Mouse (Mus musculus) cerebellum, adult 9-11 months (tissue): ENCODE data around the gene Rara.

ENCODE experiments used
- DNase-seq: peaks from one replicate; pipeline ENCODE4 v3.0.0; 2022

Gene Rara

GRCm38 (mm10) chr11:98954373-98954772 lies 26.8 kb downstream of the Rara start:
- DNase-seq, result peak; percentile 60

- DNase-seq, result peak; percentile 63
These were observed 27.4 kb downstream of the Rara start for GRCm38 (mm10) chr11:98954801-98955706.

GRCm38 (mm10) chr11:98955707-98956235 lies 28.2 kb downstream of the Rara start:
- DNase-seq, result peak; percentile 59

GRCm38 (mm10) chr11:98956340-98956739 lies 28.7 kb downstream of the Rara start:
- no peak for DNase-seq

- peak; percentile 67 for DNase-seq
These were observed 32.1 kb downstream of the Rara start for GRCm38 (mm10) chr11:98959437-98960312.

GRCm38 (mm10) chr11:98960313-98960906 lies 32.8 kb downstream of the Rara start:
- DNase-seq, result peak; percentile 53

- peak; percentile 55 for DNase-seq
These were observed 33.5 kb downstream of the Rara start for GRCm38 (mm10) chr11:98961051-98961592.

GRCm38 (mm10) chr11:98961766-98962165 lies 34.1 kb downstream of the Rara start:
- DNase-seq, result no peak

- DNase-seq, result no peak
These were observed 34.9 kb downstream of the Rara start for GRCm38 (mm10) chr11:98962421-98963095.

- peak; percentile 67 for DNase-seq
These were observed 35.8 kb downstream of the Rara start for GRCm38 (mm10) chr11:98963191-98964021.

- no peak for DNase-seq
These were observed 36.6 kb downstream of the Rara start for GRCm38 (mm10) chr11:98964201-98964615.

GRCm38 (mm10) chr11:98964616-98965415 lies 37.2 kb downstream of the Rara start:
- peak; percentile 73 for DNase-seq

- no peak for DNase-seq
These were observed 37.9 kb downstream of the Rara start for GRCm38 (mm10) chr11:98965416-98966077.

GRCm38 (mm10) chr11:98966499-98967141 lies 39.0 kb downstream of the Rara start:
- DNase-seq, result peak; percentile 88

- DNase-seq, result peak; percentile 52
These were observed 40.5 kb downstream of the Rara start for GRCm38 (mm10) chr11:98968079-98968478.

GRCm38 (mm10) chr11:98968716-98969495 lies 41.3 kb downstream of the Rara start:
- peak; percentile 54 for DNase-seq

- peak; percentile 46 for DNase-seq
These were observed 41.9 kb downstream of the Rara start for GRCm38 (mm10) chr11:98969496-98969927.
